Mouse (Mus musculus): ENCODE results near the gene Mak. TPM values are rescaled to one million over a fixed set of nuclear protein-coding genes. Genes with fewer than 3 reads are reported as not detected.

Gene Mak
- polyA plus RNA-seq (2012; rRNA removed), result 1.4 and 1.6 TPM in 2 replicates

DNA sequence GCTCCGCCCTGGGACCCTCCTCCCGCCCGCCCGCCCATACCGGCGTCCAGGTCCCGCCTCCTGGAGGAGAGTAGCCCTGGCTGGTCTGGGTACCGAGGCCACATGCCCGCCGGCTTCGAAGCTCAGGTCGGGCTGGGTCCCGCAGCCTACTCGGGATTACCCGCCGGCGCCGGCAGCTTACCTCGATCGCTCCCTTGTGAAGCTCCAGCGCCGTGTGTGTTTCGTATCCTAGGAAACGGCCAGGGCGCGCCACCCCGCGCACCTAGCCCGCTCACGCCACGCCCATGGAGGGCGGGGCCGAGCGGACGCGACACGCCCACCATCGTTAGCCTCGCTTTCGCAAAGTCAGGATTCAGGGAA lies at the start of gene Mak:
TSS of gene Mak (minus strand) at position 286 of the 360 bp plus-strand sequence.

DNA sequence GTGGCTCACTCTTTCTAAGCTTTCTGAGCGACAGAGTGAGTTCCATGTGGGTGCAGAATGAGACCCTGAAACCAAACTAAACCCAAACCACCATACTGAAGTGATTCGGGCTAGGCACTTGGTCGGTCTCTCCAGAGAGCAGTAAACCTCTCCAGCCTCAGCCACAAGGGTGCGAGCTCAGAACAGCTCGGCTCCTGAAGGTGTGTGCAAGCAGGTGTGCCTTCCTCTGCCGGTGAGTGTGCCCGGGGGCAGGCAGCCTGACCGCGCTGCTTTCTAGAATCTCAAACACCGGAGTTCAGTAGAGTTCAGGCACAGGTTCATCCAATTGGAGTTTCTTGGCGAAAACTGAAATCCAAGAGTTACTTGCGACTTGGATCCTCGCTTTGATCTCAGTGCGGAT lies 34.4 kb upstream of the Mak start, which contains the start of gene Sycp2l:
TSS of gene Sycp2l (plus strand) at position 368 of the 400 bp plus-strand sequence.

DNA sequence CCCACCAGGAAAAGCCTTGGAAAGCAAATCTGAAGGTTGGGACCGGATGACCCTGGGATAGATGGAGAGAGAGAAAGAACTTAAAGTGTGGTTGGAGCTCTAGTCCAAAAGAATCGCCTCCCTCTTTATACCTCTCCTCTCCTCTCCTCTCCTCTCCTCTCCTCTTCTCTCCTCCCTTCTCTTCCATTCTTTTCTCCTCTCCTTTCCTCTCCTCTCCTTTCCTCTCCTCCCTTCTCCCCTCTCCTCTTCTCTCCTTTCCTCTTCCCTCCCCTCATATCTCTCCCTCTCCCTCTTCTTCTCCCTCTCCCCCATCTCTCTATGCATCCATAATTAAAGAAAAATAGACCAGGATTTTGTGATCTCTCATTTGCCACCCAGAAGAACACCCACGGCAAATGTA lies 31.4 kb upstream of the Mak start, which contains the start of gene Gcm2:
TSS of gene Gcm2 (minus strand) at position 101 of the 400 bp plus-strand sequence.

DNA sequence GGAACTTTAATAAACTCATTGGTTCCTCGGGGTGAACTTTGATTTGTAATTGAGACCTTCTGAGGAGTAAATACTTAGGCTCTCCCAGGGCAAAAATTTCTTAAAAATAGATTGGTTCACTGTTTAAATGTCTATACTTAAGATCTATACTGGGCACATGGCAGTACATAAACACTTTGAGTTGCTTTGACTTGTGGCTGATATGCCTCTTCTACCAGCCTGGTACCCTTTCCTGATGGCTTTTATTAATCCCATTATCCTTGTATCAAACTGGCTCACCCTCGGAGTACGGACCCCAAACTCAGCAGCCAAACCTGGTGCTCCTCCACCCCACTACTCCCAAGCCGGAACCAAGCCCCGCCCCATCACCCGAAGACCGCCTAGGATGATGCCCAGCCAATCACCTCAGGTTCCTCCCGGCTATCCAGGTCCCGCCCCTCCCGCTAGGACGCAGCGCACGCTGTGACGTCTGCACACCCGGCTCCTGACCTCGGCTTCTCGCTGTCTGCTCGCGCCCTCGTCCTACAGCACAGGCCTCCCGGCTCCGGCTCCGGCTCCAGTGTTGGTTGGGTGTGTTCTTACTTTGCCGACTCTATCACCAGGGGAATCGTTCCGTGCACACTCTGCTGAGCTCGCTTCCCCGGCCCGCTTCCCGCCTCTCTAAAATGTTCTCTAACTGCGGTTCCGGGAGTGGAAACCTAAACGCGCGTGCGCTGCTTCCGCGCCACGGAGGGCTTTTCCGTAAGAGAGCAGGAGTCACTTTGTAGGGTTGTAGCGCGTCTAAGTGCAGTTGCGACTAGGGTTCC lies 63.5 kb downstream of the Mak start, which contains the start of gene Tmem14c:
TSS of gene Tmem14c (plus strand) at position 464 of the 806 bp plus-strand sequence.

DNA sequence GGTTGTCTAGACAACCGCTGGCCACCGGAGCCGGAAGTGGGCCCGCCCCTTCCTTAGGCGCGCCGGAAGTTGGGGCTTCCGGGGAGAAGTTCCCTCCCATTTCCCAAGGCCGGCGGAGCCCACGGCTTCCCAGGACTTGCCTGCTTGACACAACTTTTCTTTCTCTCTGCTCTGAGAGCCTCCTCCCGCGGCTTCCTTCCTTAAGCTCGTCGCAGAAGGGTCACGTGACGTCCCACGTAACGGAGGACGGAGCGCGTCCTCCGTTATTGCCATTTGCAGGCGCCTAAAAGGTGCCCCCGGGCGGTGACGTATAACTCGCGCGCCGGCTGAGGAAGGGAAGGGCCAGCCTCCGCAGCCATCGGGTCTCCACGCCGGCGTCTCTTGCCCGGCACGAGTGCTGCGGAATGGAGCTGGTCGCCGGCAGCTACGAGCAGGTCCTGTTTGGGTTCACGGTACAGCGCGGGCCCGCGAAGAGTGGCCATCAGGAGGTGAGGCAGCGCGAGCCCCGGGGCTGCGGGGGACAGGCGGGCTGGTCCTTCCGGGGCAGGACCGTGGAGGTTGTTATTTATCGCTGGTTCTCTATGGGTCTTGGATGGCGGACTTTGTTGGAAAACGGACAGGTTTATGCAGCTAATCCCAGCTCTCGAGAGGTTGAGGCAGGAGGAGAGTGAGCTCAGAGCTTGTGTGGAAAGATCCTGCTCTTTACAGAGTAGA lies 78.4 kb downstream of the Mak start, which contains the start of gene Pak1ip1:
TSS of gene Pak1ip1 (plus strand) at position 98 of the 714 bp plus-strand sequence.

Other genes with a start within 250 kb of the Mak start
- 3.4 and 3.6 TPM in 2 replicates for gene Gcnt2, start 220.0 kb downstream of the Mak start, polyA plus RNA-seq (2012; rRNA removed)
- 64.3 and 75.2 TPM in 2 replicates for gene Pak1ip1, start 78.7 kb downstream of the Mak start, polyA plus RNA-seq (2012; rRNA removed)
- gene Tmem14c, start 63.4 kb downstream of the Mak start, polyA plus RNA-seq (2012; rRNA removed), result 71.2 and 76.9 TPM in 2 replicates
- 0.06 TPM in 1 of 2 replicates, not detected in the other for gene Gcm2, start 31.3 kb upstream of the Mak start, polyA plus RNA-seq (2012; rRNA removed)
- gene Sycp2l, start 34.6 kb upstream of the Mak start, polyA plus RNA-seq (2012; rRNA removed), result 0.01 and 0.04 TPM in 2 replicates
- 25.1 and 30.4 TPM in 2 replicates for gene Elovl2, start 140.7 kb upstream of the Mak start, polyA plus RNA-seq (2012; rRNA removed)
- 15.3 and 16.1 TPM in 2 replicates for gene Smim13, start 170.1 kb upstream of the Mak start, polyA plus RNA-seq (2012; rRNA removed)
- not detected in 2 replicates for gene Gm17364, start 194.3 kb upstream of the Mak start, polyA plus RNA-seq (2012; rRNA removed)